Mouse (Mus musculus) limb, embryonic 14.5 days (tissue): ENCODE measurements around the gene Gm13103. TPM values are rescaled to one million over a fixed set of nuclear protein-coding genes. Genes with fewer than 3 reads are reported as not detected.
"Not testable (repeated sequence)": the region's sequence is repeated elsewhere in the genome, so short reads cannot be mapped to it uniquely, and the experiment has no call there.

Source experiments
- ATAC-seq: fragments of 200-750 bp; cut with Nextera tagmentation; 2 replicates; pipeline ENCODE4 v1.8.0; 2017; ENCODE audit warnings: low read depth, moderate number of reproducible peaks, moderate TSS enrichment; ENCODE audit not compliant: low FRiP score
- DNase-seq: peaks from one replicate; pipeline ENCODE4 v3.0.0-alpha.2; 2015; ENCODE audit warnings: low spot score
- H3K27ac ChIP-seq: fragments of 300-500 bp; sonication (generic); replicated peaks from 2 replicates; pipeline ENCODE4 v1.5.1; 2014; ENCODE audit warnings: low read depth, mild to moderate bottlenecking, low read length, moderate library complexity, mixed read lengths
- H3K27me3 ChIP-seq: fragments of 300-500 bp; sonication (generic); 2 replicates; pipeline ENCODE4 v1.6.1; 2014; ENCODE audit warnings: low read length, mixed read lengths; ENCODE audit not compliant: control insufficient read depth, insufficient read depth
- H3K36me3 ChIP-seq: fragments of 300-500 bp; sonication (generic); 2 replicates; pipeline ENCODE4 v1.6.1; 2014; ENCODE audit warnings: mild to moderate bottlenecking, low read length, moderate library complexity, mixed read lengths; ENCODE audit not compliant: control insufficient read depth, insufficient read depth
- H3K4me1 ChIP-seq: fragments of 300-500 bp; sonication (generic); 2 replicates; pipeline ENCODE4 v1.6.1; 2014; ENCODE audit warnings: antibody characterized with exemption, low read length, mixed read lengths; ENCODE audit not compliant: control insufficient read depth, insufficient read depth
- H3K4me2 ChIP-seq: fragments of 300-500 bp; sonication (generic); replicated peaks from 2 replicates; pipeline ENCODE4 v1.6.1; 2014; ENCODE audit warnings: low read depth, mild to moderate bottlenecking, low read length, moderate library complexity; ENCODE audit not compliant: severe bottlenecking
- H3K4me3 ChIP-seq: fragments of 300-500 bp; sonication (generic); replicated peaks from 2 replicates; pipeline ENCODE4 v1.5.1; 2014; ENCODE audit warnings: low read length
- H3K9ac ChIP-seq: fragments of 300-500 bp; sonication (generic); 2 replicates; pipeline ENCODE4 v1.6.1; 2014; ENCODE audit warnings: mild to moderate bottlenecking, low read depth, low read length, moderate library complexity; ENCODE audit not compliant: severe bottlenecking
- H3K9me3 ChIP-seq: fragments of 300-500 bp; sonication (generic); 2 replicates; pipeline ENCODE4 v1.6.1; 2016; ENCODE audit warnings: low read length; ENCODE audit not compliant: control insufficient read depth
- POLR2A ChIP-seq: fragments of 200-500 bp; IDR thresholded peaks from 2 replicates; pipeline ENCODE4 v1.8.0; 2012; ENCODE audit warnings: inconsistent platforms, mild to moderate bottlenecking, moderate library complexity, borderline replicate concordance; ENCODE audit not compliant: insufficient read depth, insufficient read length; ENCODE audit errors: extremely low read depth
- WGBS: fragments of 180-500 bp; shearing (Covaris S2); extraction: QIAGEN DNeasy Blood & Tissue Kit; methylation state at CpG from one replicate; pipeline ENCODE4 v1.1.7; 2014; 5-methylcytosine and 5-hydroxymethylcytosine counted together
- polyA plus RNA-seq, 2 experiments: library from polyadenylated mRNA; depleted of rRNA in 1 of 2; stranded (reverse) in 1 of 2; unstranded in 1 of 2; fragments of >200 nt; fragmentation: Nextera tagmentation in 1 of 2; extraction: Ambion mirVana in 1 of 2; gene quantifications; 2 replicates each; pipeline versions ENCODE4 v1.2.1 to v1.2.3; 2012 to 2014

The Gm13103 gene
- polyA plus RNA-seq (2012; rRNA removed) (not detected in 2 replicates), polyA plus RNA-seq (2014; fragmentation: Nextera tagmentation; extraction: Ambion mirVana) (not detected in 2 replicates)

DNA sequence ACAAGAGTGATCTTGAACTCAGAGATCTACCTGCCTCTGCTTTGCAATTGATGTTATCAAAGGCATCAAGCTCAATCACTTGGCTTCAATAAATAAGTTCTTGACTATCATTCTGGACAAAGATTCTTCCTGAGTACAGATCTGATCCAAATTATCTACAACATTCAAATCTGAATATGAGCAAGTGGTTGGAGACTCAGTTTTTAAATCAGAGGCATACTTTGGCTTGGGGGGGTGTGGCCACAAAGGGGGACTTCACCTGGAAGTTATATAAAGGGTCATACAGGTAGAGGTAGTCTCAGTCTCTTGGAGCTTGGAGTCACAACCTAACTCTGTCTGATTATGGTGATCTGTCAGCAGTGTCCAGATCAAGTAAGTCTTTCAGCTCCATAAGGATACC, at the start of gene Gm13103:
Gene Gm13103, plus strand, starts transcription at position 301 of the 400 bp plus-strand sequence.
- H3K9ac ChIP-seq, H3K36me3 ChIP-seq, DNase-seq, ATAC-seq, H3K9me3 ChIP-seq, H3K4me3 ChIP-seq, H3K4me2 ChIP-seq, H3K4me1 ChIP-seq, H3K27ac ChIP-seq, H3K27me3 ChIP-seq: not testable (repeated sequence)

- no peak for TF ChIP-seq POLR2A
- Histone ChIP-seq H3K4me3 (no peak within 1 kb of the TSS), H3K9me3 (no peaks in the 10 kb centered on the region)
Observed at GRCm38 (mm10) chr4:143815993-143816392, 30.3 kb upstream of the Gm13103 start, which contains the start of gene Gm13084. Gene Gm13084 (minus strand): TSS chr4:143816093.

GRCm38 (mm10) chr4:143882371-143882770, 36.1 kb downstream of the Gm13103 start:
- H3K4me2 ChIP-seq, H3K27ac ChIP-seq, H3K36me3 ChIP-seq, ATAC-seq, H3K27me3 ChIP-seq, H3K9ac ChIP-seq, DNase-seq, H3K9me3 ChIP-seq, H3K4me3 ChIP-seq, H3K4me1 ChIP-seq: not testable (repeated sequence)
- WGBS: 85% methylated on average over 1 of the region's 1 CpGs

More at GRCm38 (mm10) chr4:143815993-143816392, 30.3 kb upstream of the Gm13103 start, which contains the start of gene Gm13084:
- no peak within 1 kb of the TSS for H3K4me2 ChIP-seq
- H3K27me3 ChIP-seq: no peaks in the 10 kb centered on the region
- no peak for DNase-seq
- no peaks in the 10 kb centered on the region for H3K36me3 ChIP-seq
- 83% methylated on average over 2 of the region's 2 CpGs for WGBS
- H3K9ac ChIP-seq: no peak within 1 kb of the TSS
- no peak within 1 kb of the TSS for H3K27ac ChIP-seq
- no peaks in the 10 kb centered on the region for H3K4me1 ChIP-seq
- ATAC-seq: no peak

DNA sequence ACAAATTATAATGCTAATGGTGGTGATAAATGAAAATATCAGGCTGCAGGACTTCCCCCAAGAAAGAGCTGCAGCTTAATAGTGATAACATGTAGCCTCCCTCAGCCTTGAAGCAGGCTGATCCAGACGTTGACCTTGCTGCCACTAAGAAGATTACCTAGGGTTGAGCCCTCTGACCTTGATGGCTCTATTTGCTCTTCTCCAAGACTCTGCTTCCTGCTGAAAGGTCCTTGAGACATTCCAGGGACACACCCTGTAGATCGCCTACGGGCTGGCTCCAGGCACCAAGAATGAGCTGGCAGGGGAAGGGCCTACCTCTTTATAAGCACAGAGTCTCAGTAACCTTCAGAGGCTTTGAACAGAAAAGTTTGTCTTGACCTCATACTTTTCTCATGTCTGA, 48.1 kb downstream of the Gm13103 start:
- not testable (repeated sequence) for H3K27me3 ChIP-seq, H3K4me3 ChIP-seq, H3K27ac ChIP-seq, H3K4me1 ChIP-seq, H3K4me2 ChIP-seq, H3K9ac ChIP-seq, H3K9me3 ChIP-seq, ATAC-seq, DNase-seq, H3K36me3 ChIP-seq
- 85% methylated on average over 3 of the region's 3 CpGs for WGBS

- H3K9me3 ChIP-seq, H3K27me3 ChIP-seq, H3K27ac ChIP-seq, ATAC-seq, DNase-seq, H3K4me1 ChIP-seq, H3K4me3 ChIP-seq, H3K36me3 ChIP-seq, H3K4me2 ChIP-seq, H3K9ac ChIP-seq: not testable (repeated sequence)
- WGBS: 95% methylated on average over 1 of the region's 1 CpGs
Observed at GRCm38 (mm10) chr4:143900280-143900679, 54.0 kb downstream of the Gm13103 start, which contains the start of gene Pramef6. Gene Pramef6 (minus strand): TSS chr4:143900380.

Other genes with a start within 250 kb of the Gm13103 start
- not detected in 2 replicates for gene Gm13083, start 231.5 kb upstream of the Gm13103 start, polyA plus RNA-seq (2012; rRNA removed)
- gene Gm13083, start 231.5 kb upstream of the Gm13103 start, polyA plus RNA-seq (2014; fragmentation: Nextera tagmentation; extraction: Ambion mirVana): not detected in 2 replicates
- not detected in 2 replicates for gene Gm13088, start 189.3 kb upstream of the Gm13103 start, polyA plus RNA-seq (2012; rRNA removed)
- gene Gm13088, start 189.3 kb upstream of the Gm13103 start, polyA plus RNA-seq (2014; fragmentation: Nextera tagmentation; extraction: Ambion mirVana): not detected in 2 replicates
- not detected in 2 replicates for gene Gm13089, start 143.8 kb upstream of the Gm13103 start, polyA plus RNA-seq (2012; rRNA removed)
- gene Gm13089, start 143.8 kb upstream of the Gm13103 start, polyA plus RNA-seq (2014; fragmentation: Nextera tagmentation; extraction: Ambion mirVana): not detected in 2 replicates
- gene Gm13078, start 127.0 kb upstream of the Gm13103 start, polyA plus RNA-seq (2012; rRNA removed): not detected in 2 replicates
- gene Gm13078, start 127.0 kb upstream of the Gm13103 start, polyA plus RNA-seq (2014; fragmentation: Nextera tagmentation; extraction: Ambion mirVana): not detected in 2 replicates
- not detected in 2 replicates for gene Gm13023, start 57.1 kb upstream of the Gm13103 start, polyA plus RNA-seq (2012; rRNA removed)
- gene Gm13023, start 57.1 kb upstream of the Gm13103 start, polyA plus RNA-seq (2014; fragmentation: Nextera tagmentation; extraction: Ambion mirVana): not detected in 2 replicates
- not detected in 2 replicates for gene Gm13084, start 30.4 kb upstream of the Gm13103 start, polyA plus RNA-seq (2012; rRNA removed)
- gene Gm13084, start 30.4 kb upstream of the Gm13103 start, polyA plus RNA-seq (2014; fragmentation: Nextera tagmentation; extraction: Ambion mirVana): not detected in 2 replicates
- not detected in 2 replicates for gene Pramef6, start 53.9 kb downstream of the Gm13103 start, polyA plus RNA-seq (2012; rRNA removed)
- not detected in 2 replicates for gene Pramef6, start 53.9 kb downstream of the Gm13103 start, polyA plus RNA-seq (2014; fragmentation: Nextera tagmentation; extraction: Ambion mirVana)
- not detected in 2 replicates for gene Pramef25, start 104.5 kb downstream of the Gm13103 start, polyA plus RNA-seq (2012; rRNA removed)
- gene Pramef25, start 104.5 kb downstream of the Gm13103 start, polyA plus RNA-seq (2014; fragmentation: Nextera tagmentation; extraction: Ambion mirVana): not detected in 2 replicates
- not detected in 2 replicates for gene Gm13101, start 120.5 kb downstream of the Gm13103 start, polyA plus RNA-seq (2012; rRNA removed)
- gene Gm13101, start 120.5 kb downstream of the Gm13103 start, polyA plus RNA-seq (2014; fragmentation: Nextera tagmentation; extraction: Ambion mirVana): not detected in 2 replicates
- gene Pramef17, start 147.9 kb downstream of the Gm13103 start, polyA plus RNA-seq (2012; rRNA removed): not detected in 2 replicates
- not detected in 2 replicates for gene Pramef17, start 147.9 kb downstream of the Gm13103 start, polyA plus RNA-seq (2014; fragmentation: Nextera tagmentation; extraction: Ambion mirVana)
- gene Pramel4, start 212.6 kb downstream of the Gm13103 start, polyA plus RNA-seq (2012; rRNA removed): not detected in 2 replicates
- not detected in 2 replicates for gene Pramel4, start 212.6 kb downstream of the Gm13103 start, polyA plus RNA-seq (2014; fragmentation: Nextera tagmentation; extraction: Ambion mirVana)